Mouse (Mus musculus): Measurements from ENCODE around the gene Gnaz.

GRCm38 (mm10) chr10:74969266-74969665 is 2.3 kb downstream of the Gnaz start:
- no peak for TF ChIP-seq POLR2A (IDR thresholded peaks at IDR 0.05; ENCODE audit: extremely low read depth, insufficient read depth, low read length)
- no peak for TF ChIP-seq CTCF (IDR thresholded peaks at IDR 0.05; ENCODE audit: low read depth, low read length)

All from liver, adult 2 months (tissue).